Mouse (Mus musculus) kidney, adult 2 months (tissue): ENCODE results near the gene Bmpr1a. TPM values are rescaled to one million over a fixed set of nuclear protein-coding genes. Genes with fewer than 3 reads are reported as not detected.
"Not testable (repeated sequence)": the region's sequence is repeated elsewhere in the genome, so short reads cannot be mapped to it uniquely, and the experiment has no call there.

Experiments used
- DNase-seq: peaks from one replicate; pipeline ENCODE4 v3.0.0; 2021
- H3K27ac ChIP-seq: fragments of 200-500 bp; 2 replicates; pipeline ENCODE4 v1.5.1; 2012; ENCODE audit warnings: low read depth, low read length, control low read depth, inconsistent platforms; ENCODE audit not compliant: insufficient read depth
- H3K27me3 ChIP-seq: fragments of 200-500 bp; replicated peaks from 2 replicates; pipeline ENCODE4 v1.6.1; 2012; ENCODE audit warnings: mild to moderate bottlenecking, moderate library complexity, low read length, inconsistent platforms; ENCODE audit not compliant: control insufficient read depth, insufficient read depth
- H3K36me3 ChIP-seq: fragments of 200-500 bp; 2 replicates; pipeline ENCODE4 v1.6.1; 2012; ENCODE audit warnings: mild to moderate bottlenecking, moderate library complexity, low read length, inconsistent platforms; ENCODE audit not compliant: control insufficient read depth, insufficient read depth
- H3K4me1 ChIP-seq: fragments of 200-500 bp; 2 replicates; pipeline ENCODE4 v1.6.1; 2011; ENCODE audit warnings: low read length; ENCODE audit not compliant: control insufficient read depth, insufficient read depth
- H3K4me3 ChIP-seq: fragments of 200-500 bp; 2 replicates; pipeline ENCODE4 v1.5.1; 2011; ENCODE audit warnings: mild to moderate bottlenecking, low read depth, low read length, control low read depth; ENCODE audit not compliant: insufficient read depth
- CTCF ChIP-seq: fragments of 200-500 bp; conservative IDR thresholded peaks from 2 replicates; pipeline ENCODE4 v1.5.1; 2011; ENCODE audit warnings: low read depth, mild to moderate bottlenecking, control low read depth, low read length, moderate library complexity, mixed read lengths; ENCODE audit not compliant: insufficient read depth, insufficient read length
- POLR2A ChIP-seq: fragments of 200-500 bp; IDR thresholded peaks from one replicate; pipeline ENCODE4 v1.6.1; 2011; ENCODE audit warnings: low read depth, low read length, control low read depth
- WGBS: fragments of 180-500 bp; shearing (Covaris S2); methylation state at CpG from one replicate; pipeline ENCODE4 v1.1.7; 2018; 5-methylcytosine and 5-hydroxymethylcytosine counted together
- polyA plus RNA-seq: library from polyadenylated mRNA; depleted of rRNA; stranded (reverse); fragments of >200 nt; gene quantifications from 2 replicates; pipeline ENCODE4 v1.2.3, GENCODE M21; 2012; rRNA removed

Bmpr1a gene
- polyA plus RNA-seq, 1 experiment = 11.4 TPM

- WGBS = 97% methylated on average over 2 of the region's 2 CpGs
- Histone ChIP-seq H3K4me1 (peaks cover 4% of the 10 kb centered on the region), H3K36me3 (no peaks in the 10 kb centered on the region), H3K4me3 (no peak overlapping the region), H3K27me3 (no peaks in the 10 kb centered on the region), H3K27ac (no peak overlapping the region)
- no peak for DNase-seq
- TF ChIP-seq CTCF (no peak), POLR2A (no peak)
Measured at GRCm38 (mm10) chr14:34365147-34365507, 138.0 kb downstream of the Bmpr1a start.

- 86% methylated on average over 15 of the region's 15 CpGs for WGBS
- H3K4me1 ChIP-seq, H3K36me3 ChIP-seq, DNase-seq, H3K27me3 ChIP-seq: not testable (repeated sequence)
- Histone ChIP-seq H3K27ac (peak overlapping the region; percentile 71; the same call in 1 of the 2 replicates), H3K4me3 (peak overlapping the region; percentile 49)
Measured at GRCm38 (mm10) chr14:34364254-34365146, 138.6 kb downstream of the Bmpr1a start.

DNA sequence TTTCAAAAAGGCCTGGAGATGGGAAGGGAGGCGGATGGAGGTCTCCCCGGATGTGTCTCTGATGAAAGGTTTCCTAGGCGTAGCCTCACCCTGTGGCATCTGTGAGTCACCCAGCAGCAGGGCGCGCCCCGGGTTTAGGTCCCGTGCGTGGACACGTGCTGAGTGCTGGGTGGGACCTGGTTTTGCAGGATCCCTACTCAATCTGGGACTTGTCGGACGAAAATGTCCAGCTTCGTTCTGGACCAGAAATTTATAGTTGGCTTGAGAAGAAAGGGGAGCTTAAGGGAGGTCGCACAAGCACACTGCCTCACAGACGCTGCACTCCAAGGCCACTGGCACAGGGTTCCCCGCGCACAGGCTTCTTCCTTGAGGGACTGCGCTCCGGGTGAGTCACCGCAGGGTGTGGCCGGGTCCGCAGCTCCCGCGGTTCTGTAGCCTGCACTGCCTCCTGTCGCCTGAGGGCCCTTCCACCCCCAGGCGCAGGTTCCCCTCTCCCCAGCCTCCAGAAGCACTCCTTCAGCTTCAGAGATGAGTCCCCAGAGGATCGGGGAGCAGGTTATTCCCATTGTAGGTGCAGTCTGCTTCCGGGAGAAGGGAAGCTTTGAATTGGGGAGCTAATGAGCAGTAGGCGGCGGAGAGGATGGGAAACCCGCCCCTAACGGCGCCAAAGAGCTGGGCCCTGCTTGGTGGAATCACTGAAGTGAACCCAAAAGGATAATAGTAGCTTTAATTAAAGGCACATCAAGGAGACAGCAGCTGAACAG is 139.5 kb downstream of the Bmpr1a start:
- 3% methylated on average over 32 of the region's 32 CpGs for WGBS
- Histone ChIP-seq H3K27me3 (no peaks in the 10 kb centered on the region), H3K36me3 (no peaks in the 10 kb centered on the region), H3K4me3 (peak overlapping the region; percentile 49), H3K4me1 (peaks cover 5% of the 10 kb centered on the region), H3K27ac (peak overlapping the region; percentile 71)
- TF ChIP-seq CTCF = peak; percentile 55
- peak; percentile 24 for TF ChIP-seq POLR2A
- peak; percentile 71 for DNase-seq

GRCm38 (mm10) chr14:34362726-34363445 is 140.3 kb downstream of the Bmpr1a start:
- Histone ChIP-seq H3K4me1 (peaks cover 10% of the 10 kb centered on the region), H3K27me3 (no peaks in the 10 kb centered on the region), H3K4me3 (peak overlapping the region; percentile 49), H3K36me3 (no peaks in the 10 kb centered on the region), H3K27ac (peak overlapping the region; percentile 71)
- peak; percentile 90 for TF ChIP-seq CTCF
- no peak for TF ChIP-seq POLR2A
- peak; percentile 90 for DNase-seq
- WGBS = 39% methylated on average over 18 of the region's 18 CpGs

GRCm38 (mm10) chr14:34362135-34362534 is 141.0 kb downstream of the Bmpr1a start:
- Histone ChIP-seq H3K27me3 (no peaks in the 10 kb centered on the region), H3K4me3 (no peak overlapping the region), H3K27ac (no peak overlapping the region), H3K4me1 (peaks cover 10% of the 10 kb centered on the region), H3K36me3 (no peaks in the 10 kb centered on the region)
- DNase-seq = no peak
- TF ChIP-seq POLR2A (no peak), CTCF (no peak)
- WGBS = 86% methylated on average over 4 of the region's 4 CpGs

Other genes starting within 250 kb of the Bmpr1a start
- 3.6 TPM in 2 replicates for gene Shld2, start 192.8 kb downstream of the Bmpr1a start, polyA plus RNA-seq
- gene Glud1, start 192.6 kb downstream of the Bmpr1a start, polyA plus RNA-seq = 236 and 242 TPM in 2 replicates
- gene Fam25c, start 147.9 kb downstream of the Bmpr1a start, polyA plus RNA-seq = 16.3 and 28.4 TPM in 2 replicates
- 17.6 and 19.1 TPM in 2 replicates for gene Sncg, start 128.6 kb downstream of the Bmpr1a start, polyA plus RNA-seq
- 16.2 and 19.4 TPM in 2 replicates for gene Mmrn2, start 127.9 kb downstream of the Bmpr1a start, polyA plus RNA-seq
- not detected in 2 replicates for gene 9230112D13Rik, start 19.5 kb upstream of the Bmpr1a start, polyA plus RNA-seq
- gene Ldb3, start 85.3 kb upstream of the Bmpr1a start, polyA plus RNA-seq = 1.9 and 26.0 TPM in 2 replicates
- gene Opn4, start 96.8 kb upstream of the Bmpr1a start, polyA plus RNA-seq = 0.10 TPM in 1 of 2 replicates, not detected in the other
- gene Wapl, start 170.6 kb upstream of the Bmpr1a start, polyA plus RNA-seq = 10.1 and 11.0 TPM in 2 replicates